Mouse (Mus musculus) liver, embryonic 14.5 days (tissue): Measurements from ENCODE around the gene Slc22a8.

Experiments used
- CTCF ChIP-seq: IDR thresholded peaks from 2 replicates; pipeline ENCODE4 v1.5.1; 2016; ENCODE audit warnings: antibody characterized with exemption, low read depth, control low read depth
- EP300 ChIP-seq: IDR thresholded peaks from 2 replicates; pipeline ENCODE4 v1.6.1; 2016; ENCODE audit warnings: antibody characterized with exemption, low read depth

DNA sequence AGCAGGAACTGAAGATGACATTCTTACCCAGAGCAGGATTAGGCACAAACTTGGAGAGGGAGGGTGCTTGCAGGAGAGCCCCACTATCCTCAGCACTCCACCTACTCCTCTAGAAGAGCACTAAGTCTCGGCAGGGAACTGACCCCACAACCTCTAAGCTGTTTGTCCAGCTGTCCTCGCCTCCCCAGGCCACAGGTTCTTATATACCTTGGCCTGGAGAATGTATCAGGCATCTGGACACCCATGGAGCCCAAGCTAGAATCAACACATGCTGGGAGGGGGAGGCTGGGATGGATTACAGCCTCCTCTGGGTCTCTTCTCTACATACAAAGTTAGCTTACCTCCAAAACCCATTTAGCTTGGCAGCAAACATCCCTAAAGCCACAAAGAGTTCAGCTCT is 23.3 kb downstream of the Slc22a8 start:
- TF ChIP-seq CTCF = no peak
- no peak for TF ChIP-seq EP300
